Comparison of ENCODE assay signal across 8 mouse cellular contexts in genomic region chr8:12874194-12874791, GRCm38 (mm10). TPM values are rescaled to one million over a fixed set of nuclear protein-coding genes. Genes with fewer than 3 reads are reported as not detected.
DNase-seq lines count a peak whose midpoint lies in the region; ATAC-seq and TF ChIP-seq lines count a peak whose summit lies in the region.

No protein-coding gene starts in this region.

- no peak for TF ChIP-seq CTCF in heart, adult 2 months (IDR thresholded peaks at IDR 0.05)

- H3K27me3 ChIP-seq in heart, adult 2 months (ENCODE audit: control insufficient read depth, insufficient read depth, low read length) = no peaks in the 10 kb centered on the region
- peaks cover 51% of the 10 kb centered on the region for H3K27me3 ChIP-seq in heart, embryonic 13.5 days (replicated peaks)

- no peaks in the 10 kb centered on the region for H3K79me2 ChIP-seq in heart, adult 2 months (replicated peaks; ENCODE audit: control insufficient read depth, insufficient read depth, low read length)

- no peak overlapping the region for H3K27ac ChIP-seq in heart, adult 2 months
- H3K27ac ChIP-seq in brown adipose tissue, adult 24 weeks (replicated peaks; ENCODE audit: low read depth, low read length) = no peak overlapping the region
- H3K27ac ChIP-seq in heart, embryonic 13.5 days (replicated peaks) = no peak overlapping the region

- intact Hi-C loops in heart, adult 2 months (cut with DNase I) = no loop called here

- no peak for ATAC-seq in heart, embryonic 13.5 days (ENCODE audit: extremely low read depth, insufficient number of reproducible peaks, low FRiP score, low TSS enrichment)

- no peaks in the 10 kb centered on the region for H3K36me3 ChIP-seq in heart, adult 2 months (ENCODE audit: control insufficient read depth, insufficient read depth, low read length)
- no peaks in the 10 kb centered on the region for H3K36me3 ChIP-seq in heart, embryonic 13.5 days

- peak in 1 of 2 experiments; percentile 23 for DNase-seq in heart, adult 2 months
- no peak for DNase-seq in heart, adult 8-10 months (ENCODE audit: low spot score)
- peak; percentile 83 for DNase-seq in kidney, postnatal 14 days
- DNase-seq in lung, postnatal 4 days = peak; percentile 24 to 42
- DNase-seq in thymus, postnatal 4 days = peak; percentile 35
- no peak for DNase-seq in yolk sac, embryonic 10.5 days (ENCODE audit: low spot score)

- no peak for TF ChIP-seq POLR2A in heart, adult 2 months (IDR thresholded peaks at IDR 0.05; ENCODE audit: insufficient read depth, low read depth, low read length)

- 17% methylated on average over 8 of the region's 8 CpGs for WGBS in heart, adult 2 months
- 31% methylated on average over 8 of the region's 8 CpGs for WGBS in heart, embryonic 13.5 days

- no peaks in the 10 kb centered on the region for H3K9me3 ChIP-seq in heart, embryonic 13.5 days

- peak overlapping the region; percentile 87 for H3K4me2 ChIP-seq in heart, embryonic 13.5 days

- no peak for TF ChIP-seq EP300 in heart, adult 2 months (IDR thresholded peaks at IDR 0.05; ENCODE audit: insufficient read depth, low read depth, low read length)

- H3K4me3 ChIP-seq in heart, adult 2 months = peak overlapping the region; percentile 53
- peak overlapping the region; percentile 61 for H3K4me3 ChIP-seq in brown adipose tissue, adult 24 weeks (ENCODE audit: insufficient read depth, low read depth, low read length)
- peak overlapping the region; percentile 65 for H3K4me3 ChIP-seq in heart, embryonic 13.5 days

- peaks cover 5% of the 10 kb centered on the region for H3K4me1 ChIP-seq in heart, adult 2 months (ENCODE audit: control insufficient read depth, insufficient read depth, low read length)
- 0 out of 2 replicates have a peak, but pooled peaks cover 2% of the 10 kb centered on the region for H3K4me1 ChIP-seq in brown adipose tissue, adult 24 weeks (ENCODE audit: control insufficient read depth, insufficient read depth, insufficient read length, low read length)
- H3K4me1 ChIP-seq in heart, embryonic 13.5 days = peaks cover 34% of the 10 kb centered on the region

- H3K9ac ChIP-seq in heart, adult 2 months (ENCODE audit: low read depth, low read length) = no peak overlapping the region
- peak overlapping the region; percentile 67 for H3K9ac ChIP-seq in heart, embryonic 13.5 days

RNA-seq across cellular contexts. Expression of gene Mcf2l, which starts 0.7 kb away (rescaled TPM):
- 100 to 1,000 TPM in 1 of 2 experiments, 10 to 100 TPM in 1; 58.4 to 104 TPM for total RNA-seq in heart, adult 2 months (2021)
- polyA plus RNA-seq in heart, adult 2 months (2012; rRNA removed) = 30.3 and 40.2 TPM in 2 replicates
- 10 to 100 TPM; 55.6 to 85.0 (median 65.1) TPM for total RNA-seq in heart, adult 8-10 months (2022)
- 7.2 and 10.0 TPM in 2 replicates for polyA plus RNA-seq in brown adipose tissue, adult 24 weeks (2012; ENCODE audit: insufficient read depth, insufficient read length, missing spikeins)
- polyA plus RNA-seq in heart, embryonic 13.5 days (2015; fragmentation: Nextera tagmentation; extraction: Ambion mirVana) = 6.9 and 7.1 TPM in 2 replicates

Comparison
In these comparisons a context has a peak if more than half of its experiments do, and no peak if none do; other contexts are left out.
1. DNase-seq: peak in kidney, postnatal 14 days (single experiment), lung, postnatal 4 days (2 of 2) and thymus, postnatal 4 days (single experiment); none in heart, adult 8-10 months (single experiment) and yolk sac, embryonic 10.5 days (single experiment).
2. Peak in every context shown above with its lines, with median percentiles within 50 percentile points of each other: H3K4me3 ChIP-seq.